Mouse (Mus musculus) B cell, adult 2 months (primary cell): ENCODE results near the gene Phc2.

ENCODE experiments used
- DNase-seq, 2 experiments: peaks; one replicate each; pipeline ENCODE4 v3.0.0; 2022

Phc2 gene

GRCm38 (mm10) chr4:128692149-128692925 lies 37.8 kb downstream of the Phc2 start:
- no peak for DNase-seq

DNA sequence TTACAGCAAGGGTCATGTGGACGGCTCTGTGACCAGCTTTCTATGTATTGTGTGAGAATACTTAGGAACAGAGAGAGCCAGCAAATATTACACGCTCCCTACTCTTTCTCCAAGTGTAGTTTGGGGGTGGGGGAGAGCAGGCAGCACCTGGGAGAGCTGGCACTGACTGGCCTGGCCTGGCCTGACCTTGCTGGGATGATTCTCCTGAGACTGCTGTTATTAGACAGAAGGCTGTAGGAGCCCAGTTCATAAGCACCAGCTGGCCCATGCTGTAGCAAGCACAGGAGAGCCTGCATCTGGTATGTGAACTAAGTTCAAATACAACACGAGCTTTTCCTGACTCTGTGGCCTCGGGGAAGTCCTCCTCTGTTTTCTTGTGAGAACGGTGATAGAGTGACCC lies 38.7 kb downstream of the Phc2 start:
- no peak for DNase-seq

GRCm38 (mm10) chr4:128694315-128694714 lies 39.8 kb downstream of the Phc2 start:
- no peak for DNase-seq

DNA sequence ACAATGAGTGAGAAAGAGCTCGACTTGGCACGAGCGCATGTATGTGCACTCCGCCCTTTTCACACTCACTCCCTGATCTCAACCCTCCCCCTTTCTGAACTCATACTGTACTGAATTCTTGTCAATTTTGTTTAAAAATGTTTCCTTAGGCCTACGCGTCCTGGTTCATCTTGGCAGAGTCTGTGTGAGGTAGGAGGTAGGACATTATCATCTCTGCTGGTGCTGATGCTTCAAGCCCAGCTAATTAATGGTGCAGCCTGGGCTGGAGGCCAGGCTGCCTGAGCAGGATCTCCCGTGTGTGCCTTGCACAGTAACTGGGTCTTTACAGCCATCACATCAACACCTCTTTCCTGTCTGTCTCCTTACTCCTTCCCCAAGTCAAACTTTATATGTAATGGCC lies 40.6 kb downstream of the Phc2 start:
- DNase-seq: no peak

DNA sequence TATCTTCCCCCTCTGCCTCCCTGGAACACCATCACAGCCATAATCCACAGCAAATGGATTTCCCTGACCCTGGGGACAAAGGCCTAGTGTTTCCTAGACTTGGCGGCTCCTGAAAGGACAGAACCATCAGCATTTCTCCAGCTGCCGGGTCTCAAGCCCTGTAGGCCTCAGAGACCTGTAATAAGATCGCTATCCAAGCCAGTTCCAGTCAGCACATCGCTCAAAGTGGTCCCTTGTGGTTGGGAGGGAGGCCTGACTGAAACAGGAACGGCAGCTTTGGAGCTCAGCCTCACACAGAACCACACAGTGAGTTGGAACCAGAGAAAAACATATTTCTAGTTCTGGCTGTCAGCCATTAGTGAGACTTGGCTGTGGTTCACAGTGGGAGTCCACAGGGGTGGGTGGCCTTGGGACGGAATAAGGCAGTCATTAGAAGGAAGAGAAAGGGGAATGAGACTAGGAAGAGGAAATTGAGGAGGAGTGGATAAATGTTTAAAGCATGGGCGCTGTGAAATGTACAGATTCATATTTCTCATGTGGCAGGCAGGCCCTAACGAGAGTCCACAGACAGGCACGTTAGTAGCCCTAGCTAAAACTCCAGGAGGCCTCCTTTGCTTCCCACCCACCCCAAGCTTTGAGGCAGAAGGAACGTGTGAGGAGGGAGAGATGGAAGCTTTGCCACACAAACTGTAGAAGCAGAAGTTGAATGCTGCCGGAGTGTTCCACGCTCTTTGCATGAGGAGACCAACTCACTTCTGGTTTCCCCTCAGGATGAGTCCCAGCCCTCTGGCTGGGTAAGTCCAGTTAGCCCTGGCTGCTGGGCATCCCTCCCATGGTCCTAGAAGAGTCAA lies 43.7 kb downstream of the Phc2 start:
- DNase-seq: no peak

GRCm38 (mm10) chr4:128699916-128700315 lies 45.4 kb downstream of the Phc2 start:
- no peak for DNase-seq

DNA sequence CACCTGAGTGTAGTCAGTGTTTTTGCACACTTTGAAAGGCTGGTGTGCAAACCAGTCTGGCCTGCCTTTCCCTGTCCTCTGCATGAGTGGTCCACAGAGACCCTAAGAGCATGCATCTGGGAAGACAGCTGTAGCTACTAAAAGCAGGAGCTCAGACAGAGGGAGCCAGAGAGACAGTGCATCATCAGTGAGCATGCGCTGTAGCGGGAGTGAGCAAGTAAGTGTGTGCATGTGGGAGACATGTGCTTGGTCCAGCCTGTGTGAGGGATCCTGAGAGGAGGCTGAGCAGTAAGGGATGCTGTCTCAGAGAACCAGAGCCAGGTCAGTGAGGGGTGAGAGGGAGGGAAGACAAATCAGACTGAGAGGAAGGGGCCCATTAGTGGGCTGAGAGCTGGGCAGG lies 46.0 kb downstream of the Phc2 start:
- no peak for DNase-seq

GRCm38 (mm10) chr4:128705138-128705720 lies 50.7 kb downstream of the Phc2 start:
- no peak for DNase-seq

- DNase-seq: no peak
Measured at GRCm38 (mm10) chr4:128706626-128707025, 52.1 kb downstream of the Phc2 start.

DNA sequence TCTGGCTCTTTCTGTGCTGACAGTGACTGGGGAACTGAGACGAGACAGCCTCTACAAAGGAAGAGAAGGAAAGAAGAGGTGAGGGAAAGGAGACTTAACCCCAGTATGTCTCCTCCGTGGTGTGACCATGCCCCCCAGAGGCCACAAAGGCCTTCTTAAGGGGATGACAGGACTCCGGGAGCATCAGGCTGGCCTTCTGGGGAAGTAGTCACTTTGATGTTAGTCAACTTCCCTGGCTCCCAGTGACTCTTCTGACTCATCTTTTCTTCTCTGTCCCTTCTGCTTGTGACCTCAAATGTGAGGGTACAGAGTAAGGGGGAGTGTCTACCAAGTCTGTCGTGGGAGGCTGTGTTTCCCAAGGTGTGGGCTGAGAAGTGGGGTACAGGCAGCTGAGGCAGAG lies 52.9 kb downstream of the Phc2 start:
- no peak for DNase-seq

- DNase-seq: no peak
Measured at GRCm38 (mm10) chr4:128709061-128709780, 54.7 kb downstream of the Phc2 start.

- no peak for DNase-seq
Measured at GRCm38 (mm10) chr4:128709781-128710166, 55.3 kb downstream of the Phc2 start.

- DNase-seq: no peak
Measured at GRCm38 (mm10) chr4:128710286-128710685, 55.8 kb downstream of the Phc2 start.

GRCm38 (mm10) chr4:128710800-128711199 lies 56.3 kb downstream of the Phc2 start:
- DNase-seq: no peak

DNA sequence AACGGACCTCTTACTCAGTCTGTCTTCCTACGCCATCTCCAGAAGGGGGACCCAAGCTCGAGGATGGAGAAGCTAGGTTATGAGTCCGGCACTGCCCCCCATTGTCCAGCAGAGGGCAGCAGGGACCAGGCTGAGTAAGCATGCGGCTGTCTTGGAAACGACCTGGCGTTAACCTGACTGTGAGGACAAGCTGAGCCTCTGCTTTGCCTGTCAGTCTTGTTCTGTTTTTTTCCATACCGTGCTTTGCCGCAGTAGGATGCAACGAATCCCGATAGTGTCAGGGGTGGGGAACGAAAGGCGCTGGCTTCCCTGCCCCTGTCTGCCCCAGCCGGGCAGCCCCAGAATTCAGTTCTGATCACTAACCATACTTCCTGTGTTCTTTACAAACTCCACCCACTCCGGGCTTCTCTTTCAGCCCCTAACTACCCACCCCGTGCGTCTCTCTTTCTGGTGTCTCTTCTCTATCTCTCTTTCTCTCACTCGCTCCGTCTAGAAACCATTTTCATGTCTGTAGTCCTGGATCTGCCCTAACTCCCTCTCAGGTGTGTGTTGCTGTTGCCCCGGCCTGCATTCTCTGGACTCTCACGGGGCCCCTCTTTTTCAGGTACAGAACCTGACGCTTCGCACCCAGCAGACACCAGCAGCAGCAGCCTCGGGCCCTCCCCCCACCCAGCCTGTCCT lies 57.1 kb downstream of the Phc2 start:
- peak; percentile 95 to 96 for DNase-seq

GRCm38 (mm10) chr4:128712136-128712655 lies 57.7 kb downstream of the Phc2 start:
- peak in 1 of 2 experiments; percentile 40 for DNase-seq

DNA sequence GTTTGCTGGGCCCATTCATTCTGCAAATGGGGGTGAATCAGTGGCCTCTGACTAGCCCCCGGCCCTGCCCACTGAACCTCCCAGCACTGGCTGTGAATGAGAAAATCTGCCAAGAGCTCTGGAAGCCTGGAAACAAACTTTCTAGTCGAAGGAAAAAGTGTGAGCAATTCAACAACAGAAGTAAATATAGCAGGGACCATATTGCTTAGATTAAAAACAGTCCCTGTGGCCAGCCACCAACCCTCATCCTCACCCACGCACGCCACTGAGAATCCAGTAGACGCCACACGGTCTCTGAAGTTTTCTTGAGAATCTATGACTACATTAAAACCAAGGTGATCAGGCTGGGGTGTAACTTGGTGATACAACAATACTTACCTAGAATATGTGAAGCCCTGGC lies 58.4 kb downstream of the Phc2 start:
- no peak for DNase-seq

DNA sequence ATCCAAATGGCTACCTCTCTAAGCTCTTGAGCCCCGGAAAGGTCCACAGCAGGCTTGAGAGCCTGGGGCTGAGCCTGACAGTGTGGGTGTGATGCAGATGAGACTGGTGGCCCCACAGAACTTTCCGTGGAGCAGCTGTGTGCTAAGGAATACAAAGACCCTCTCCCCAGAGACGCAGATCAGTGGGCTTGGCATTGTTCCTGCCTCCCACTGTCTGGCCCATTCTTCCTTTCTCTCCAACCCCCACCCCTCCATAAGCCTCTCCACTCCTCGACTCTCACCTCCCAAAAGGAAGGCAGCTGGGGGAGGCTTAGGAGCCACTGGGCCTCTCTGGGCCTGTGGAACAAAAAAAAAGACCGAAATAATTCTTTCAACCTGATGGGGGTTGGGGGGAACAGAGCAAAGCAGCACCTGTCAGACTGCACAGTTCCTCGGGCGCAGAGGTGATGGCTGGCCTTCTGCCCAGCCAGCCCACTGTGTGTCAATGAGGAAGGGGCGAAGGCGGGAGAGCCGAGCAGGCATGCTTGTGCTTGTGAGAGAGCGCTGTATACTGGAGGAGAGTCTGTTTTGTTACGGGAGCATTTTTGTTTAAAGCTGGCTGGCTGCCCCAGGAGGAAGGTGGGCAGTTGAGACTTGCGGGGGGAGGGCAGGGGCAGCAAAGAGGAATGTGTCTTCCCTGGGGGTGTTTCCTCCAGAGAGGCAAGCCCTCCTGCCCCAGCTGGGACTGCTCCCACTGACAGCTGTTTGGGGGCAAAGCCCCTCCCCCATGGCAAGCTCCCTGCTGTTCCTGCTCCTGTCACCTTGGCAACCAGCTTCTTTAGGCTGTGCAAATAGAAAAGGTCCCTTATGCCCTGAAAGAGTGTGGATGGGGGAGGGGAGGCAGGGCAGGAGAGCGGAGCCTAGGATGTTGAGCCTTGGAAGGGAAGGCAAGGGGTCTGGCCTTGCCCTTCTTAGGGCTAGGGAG lies 61.0 kb downstream of the Phc2 start:
- no peak for DNase-seq

DNA sequence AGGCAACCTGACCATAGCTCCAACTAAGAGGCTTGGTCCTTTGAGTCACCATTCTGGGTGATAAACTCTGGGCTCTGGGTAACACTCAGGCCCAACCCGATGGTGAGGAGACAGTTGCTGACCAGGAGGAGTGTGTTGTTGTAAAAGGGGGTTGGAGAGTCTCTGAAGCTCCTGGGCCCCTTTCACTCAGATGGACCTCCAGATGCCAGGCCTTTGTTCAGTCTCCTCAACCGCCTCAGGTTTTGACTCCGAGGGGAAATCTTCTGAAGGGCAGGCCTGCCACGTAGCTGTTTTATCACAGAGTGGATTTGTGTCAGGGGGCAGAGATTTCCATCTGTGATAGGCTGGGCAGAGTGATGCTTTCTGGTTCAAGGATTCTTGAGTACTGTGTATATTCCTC lies 61.8 kb downstream of the Phc2 start:
- DNase-seq: no peak

DNA sequence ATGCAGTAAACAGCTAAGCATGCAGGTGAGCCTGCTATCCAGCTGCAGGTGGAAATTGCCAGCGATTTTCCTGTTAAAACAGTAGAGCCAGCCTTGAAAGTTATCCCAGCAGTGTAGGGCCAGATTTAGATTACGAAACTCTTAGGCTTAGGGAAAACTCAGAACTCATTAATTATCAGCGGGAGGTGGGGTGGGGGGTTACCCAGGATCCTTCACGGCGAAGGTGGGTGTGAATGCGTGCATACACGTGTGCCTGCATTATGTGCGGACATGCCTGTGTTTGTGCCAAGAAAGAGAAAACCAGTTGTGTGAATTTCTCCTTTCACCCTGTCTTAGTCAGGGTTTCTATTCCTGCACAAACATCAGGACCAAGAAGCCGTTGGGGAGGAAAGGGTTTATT lies 62.2 kb downstream of the Phc2 start:
- DNase-seq: no peak

- no peak for DNase-seq
Measured at GRCm38 (mm10) chr4:128720110-128720509, 65.6 kb downstream of the Phc2 start.
